Mouse (Mus musculus) olfactory bulb, adult 2 months (tissue): Measurements from ENCODE around the gene Tmem59.

ENCODE experiments used
- CTCF ChIP-seq: fragments of 200-500 bp; IDR thresholded peaks from 2 replicates; pipeline ENCODE4 v1.5.1; 2012; ENCODE audit warnings: low read depth, mild to moderate bottlenecking, low read length, moderate library complexity; ENCODE audit not compliant: insufficient read depth
- POLR2A ChIP-seq: fragments of 200-500 bp; IDR thresholded peaks from 2 replicates; pipeline ENCODE4 v1.6.1; 2012; ENCODE audit warnings: mild to moderate bottlenecking, low read depth, low read length, moderate library complexity; ENCODE audit not compliant: insufficient read depth

DNA sequence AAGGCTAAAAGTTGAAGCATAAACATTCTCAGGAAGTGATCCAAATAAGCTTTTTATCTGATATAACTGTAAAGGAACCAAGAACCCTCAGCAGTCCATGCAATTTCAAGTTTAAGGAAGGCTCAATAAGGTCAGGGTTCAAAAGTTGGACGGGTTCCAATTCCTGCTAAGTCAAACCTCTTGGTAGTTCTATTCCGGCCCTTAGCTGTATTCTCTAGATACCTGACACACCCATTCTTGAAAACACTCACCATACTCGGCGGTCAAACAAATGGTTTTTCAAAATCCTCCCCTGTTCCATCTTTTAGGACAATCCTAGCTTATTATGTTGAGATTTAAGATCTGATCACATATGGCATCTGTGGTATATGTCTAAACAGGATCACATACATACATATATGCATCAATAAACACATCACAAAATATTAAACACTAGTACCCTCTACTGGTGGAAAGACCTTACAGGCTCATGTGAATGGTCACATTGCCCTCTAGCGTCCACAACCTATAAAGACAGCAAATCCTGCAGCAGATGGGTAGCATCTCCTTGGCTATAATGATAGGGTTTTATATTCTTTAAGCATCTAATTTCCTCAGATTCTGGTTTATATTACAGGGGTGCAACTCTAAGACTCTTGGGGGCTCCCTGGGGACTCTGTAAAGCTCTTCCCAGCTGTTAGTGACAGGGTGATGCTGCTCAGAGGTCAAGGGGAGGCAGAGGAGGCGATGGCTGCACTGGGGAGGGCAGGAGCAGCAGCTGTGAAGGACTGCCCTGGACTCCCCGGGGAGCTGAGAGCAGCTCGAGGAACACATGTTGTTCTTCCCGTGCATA, 14.2 kb upstream of the Tmem59 start:
- TF ChIP-seq CTCF (no peak), POLR2A (no peak)
